Mouse (Mus musculus): ENCODE measurements around the gene Akap10. TPM values are rescaled to one million over a fixed set of nuclear protein-coding genes. Genes with fewer than 3 reads are reported as not detected.

Gene Akap10
- polyA plus RNA-seq, 1 experiment from 2014 or later = 13.6 TPM

GRCm38 (mm10) chr11:61919702-61920101, 10.3 kb downstream of the Akap10 start:
- H3K4me1 ChIP-seq (replicated peaks) = no peaks in the 10 kb centered on the region
- 95% methylated on average over 3 of the region's 3 CpGs for WGBS
- H3K4me3 ChIP-seq = no peak overlapping the region
- H3K9me3 ChIP-seq = no peaks in the 10 kb centered on the region
- DNase-seq (ENCODE audit: low spot score) = no peak
- H3K27ac ChIP-seq = no peak overlapping the region
- H3K36me3 ChIP-seq = peaks cover 51% of the 10 kb centered on the region
- no peaks in the 10 kb centered on the region for H3K27me3 ChIP-seq (ENCODE audit: insufficient read depth, poor library complexity, severe bottlenecking)

GRCm38 (mm10) chr11:61908315-61908714, 21.7 kb downstream of the Akap10 start:
- no peak overlapping the region for H3K4me3 ChIP-seq
- peaks cover 94% of the 10 kb centered on the region for H3K36me3 ChIP-seq
- no peak overlapping the region for H3K27ac ChIP-seq
- no peak for DNase-seq (ENCODE audit: low spot score)
- H3K27me3 ChIP-seq (ENCODE audit: insufficient read depth, poor library complexity, severe bottlenecking) = no peaks in the 10 kb centered on the region
- H3K9me3 ChIP-seq = no peaks in the 10 kb centered on the region
- no peaks in the 10 kb centered on the region for H3K4me1 ChIP-seq (replicated peaks)

- Histone ChIP-seq H3K27ac (no peak overlapping the region), H3K36me3 (peaks cover 85% of the 10 kb centered on the region), H3K4me3 (no peak overlapping the region), H3K9me3 (no peaks in the 10 kb centered on the region), H3K27me3 (ENCODE audit: insufficient read depth, poor library complexity, severe bottlenecking) (no peaks in the 10 kb centered on the region), H3K4me1 (replicated peaks) (no peaks in the 10 kb centered on the region)
- no peak for DNase-seq (ENCODE audit: low spot score)
- 84% methylated on average over 5 of the region's 5 CpGs for WGBS
Observed at GRCm38 (mm10) chr11:61882183-61882582, 47.9 kb downstream of the Akap10 start.

- Histone ChIP-seq H3K27ac (no peak overlapping the region), H3K4me1 (replicated peaks) (no peaks in the 10 kb centered on the region), H3K4me3 (no peak overlapping the region), H3K9me3 (no peaks in the 10 kb centered on the region), H3K36me3 (peaks cover 89% of the 10 kb centered on the region), H3K27me3 (ENCODE audit: insufficient read depth, poor library complexity, severe bottlenecking) (no peaks in the 10 kb centered on the region)
- DNase-seq (ENCODE audit: low spot score) = no peak
Observed at GRCm38 (mm10) chr11:61879921-61880320, 50.1 kb downstream of the Akap10 start.

GRCm38 (mm10) chr11:61871881-61872280, 58.2 kb downstream of the Akap10 start:
- Histone ChIP-seq H3K36me3 (peaks cover 88% of the 10 kb centered on the region), H3K9me3 (no peaks in the 10 kb centered on the region), H3K4me1 (replicated peaks) (no peaks in the 10 kb centered on the region), H3K4me3 (no peak overlapping the region), H3K27ac (no peak overlapping the region), H3K27me3 (ENCODE audit: insufficient read depth, poor library complexity, severe bottlenecking) (no peaks in the 10 kb centered on the region)
- 94% methylated on average over 5 of the region's 5 CpGs for WGBS
- DNase-seq (ENCODE audit: low spot score) = no peak

GRCm38 (mm10) chr11:61866856-61867255, 63.2 kb downstream of the Akap10 start:
- H3K4me3 ChIP-seq = no peak overlapping the region
- H3K4me1 ChIP-seq (replicated peaks) = no peaks in the 10 kb centered on the region
- peaks cover 39% of the 10 kb centered on the region for H3K36me3 ChIP-seq
- no peak for DNase-seq (ENCODE audit: low spot score)
- no peaks in the 10 kb centered on the region for H3K27me3 ChIP-seq (ENCODE audit: insufficient read depth, poor library complexity, severe bottlenecking)
- no peak overlapping the region for H3K27ac ChIP-seq
- H3K9me3 ChIP-seq = no peaks in the 10 kb centered on the region

GRCm38 (mm10) chr11:61861781-61862547, 68.1 kb downstream of the Akap10 start:
- Histone ChIP-seq H3K27me3 (ENCODE audit: insufficient read depth, poor library complexity, severe bottlenecking) (no peaks in the 10 kb centered on the region), H3K27ac (no peak overlapping the region), H3K4me1 (replicated peaks) (no peaks in the 10 kb centered on the region), H3K4me3 (no peak overlapping the region), H3K9me3 (no peaks in the 10 kb centered on the region), H3K36me3 (no peaks in the 10 kb centered on the region)
- DNase-seq (ENCODE audit: low spot score) = no peak
- WGBS = 84% methylated on average over 6 of the region's 6 CpGs

GRCm38 (mm10) chr11:61859316-61859715, 70.7 kb downstream of the Akap10 start:
- 81% methylated on average over 1 of the region's 1 CpGs for WGBS
- no peaks in the 10 kb centered on the region for H3K27me3 ChIP-seq (ENCODE audit: insufficient read depth, poor library complexity, severe bottlenecking)

GRCm38 (mm10) chr11:61855539-61855938, 74.5 kb downstream of the Akap10 start:
- 51% methylated on average over 6 of the region's 6 CpGs for WGBS
- DNase-seq (ENCODE audit: low spot score) = no peak
- H3K27ac ChIP-seq = peak overlapping the region; percentile 97
- no peaks in the 10 kb centered on the region for H3K27me3 ChIP-seq (ENCODE audit: insufficient read depth, poor library complexity, severe bottlenecking)
- H3K4me1 ChIP-seq (replicated peaks) = peaks cover 28% of the 10 kb centered on the region
- H3K36me3 ChIP-seq = peaks cover 2% of the 10 kb centered on the region; the same call in 1 of the 2 replicates
- no peaks in the 10 kb centered on the region for H3K9me3 ChIP-seq
- H3K4me3 ChIP-seq = peak overlapping the region; percentile 95

More at GRCm38 (mm10) chr11:61859316-61859715, 70.7 kb downstream of the Akap10 start:
- no peaks in the 10 kb centered on the region for H3K9me3 ChIP-seq
- DNase-seq (ENCODE audit: low spot score) = no peak
- H3K27ac ChIP-seq = no peak overlapping the region
- 0 out of 2 replicates have a peak, but pooled peaks cover 12% of the 10 kb centered on the region for H3K4me1 ChIP-seq (replicated peaks)
- no peak overlapping the region for H3K4me3 ChIP-seq
- no peaks in the 10 kb centered on the region for H3K36me3 ChIP-seq

GRCm38 (mm10) chr11:61854988-61855411, 75.1 kb downstream of the Akap10 start, which contains the start of gene Ulk2:
Ulk2 (minus strand) TSS chr11:61855073.
- no peaks in the 10 kb centered on the region for H3K9me3 ChIP-seq
- WGBS = under 1% methylated on average over 58 of the region's 58 CpGs

GRCm38 (mm10) chr11:61854211-61854987, 75.7 kb downstream of the Akap10 start:
- H3K27me3 ChIP-seq (ENCODE audit: insufficient read depth, poor library complexity, severe bottlenecking) = no peaks in the 10 kb centered on the region
- H3K36me3 ChIP-seq = peaks cover 3% of the 10 kb centered on the region; the same call in 1 of the 2 replicates
- under 1% methylated on average over 87 of the region's 87 CpGs for WGBS
- H3K4me3 ChIP-seq = peak overlapping the region; percentile 95
- H3K4me1 ChIP-seq (replicated peaks) = peaks cover 28% of the 10 kb centered on the region
- H3K27ac ChIP-seq = peak overlapping the region; percentile 97
- H3K9me3 ChIP-seq = no peaks in the 10 kb centered on the region
- peak; percentile 86 for DNase-seq (ENCODE audit: low spot score)

More at GRCm38 (mm10) chr11:61854988-61855411, 75.1 kb downstream of the Akap10 start, which contains the start of gene Ulk2:
- H3K27ac ChIP-seq = peak within 1 kb of the TSS; percentile 97
- peaks cover 28% of the 10 kb centered on the region for H3K4me1 ChIP-seq (replicated peaks)
- H3K4me3 ChIP-seq = peak within 1 kb of the TSS; percentile 95
- peaks cover 3% of the 10 kb centered on the region; the same call in 1 of the 2 replicates for H3K36me3 ChIP-seq
- H3K27me3 ChIP-seq (ENCODE audit: insufficient read depth, poor library complexity, severe bottlenecking) = no peaks in the 10 kb centered on the region
- DNase-seq (ENCODE audit: low spot score) = peak; percentile 89

- peak overlapping the region; percentile 97 for H3K27ac ChIP-seq
- 13% methylated on average over 5 of the region's 5 CpGs for WGBS
Observed at GRCm38 (mm10) chr11:61853659-61854058, 76.4 kb downstream of the Akap10 start.

GRCm38 (mm10) chr11:61852916-61853315, 77.1 kb downstream of the Akap10 start:
- peaks cover 28% of the 10 kb centered on the region for H3K4me1 ChIP-seq (replicated peaks)
- H3K27ac ChIP-seq = no peak overlapping the region
- no peaks in the 10 kb centered on the region for H3K27me3 ChIP-seq (ENCODE audit: insufficient read depth, poor library complexity, severe bottlenecking)
- H3K4me3 ChIP-seq = no peak overlapping the region; the same call in 1 of the 2 replicates
- H3K9me3 ChIP-seq = no peaks in the 10 kb centered on the region
- no peak for DNase-seq (ENCODE audit: low spot score)
- peaks cover 3% of the 10 kb centered on the region; the same call in 1 of the 2 replicates for H3K36me3 ChIP-seq

More at GRCm38 (mm10) chr11:61853659-61854058, 76.4 kb downstream of the Akap10 start:
- DNase-seq (ENCODE audit: low spot score) = no peak
- peaks cover 3% of the 10 kb centered on the region; the same call in 1 of the 2 replicates for H3K36me3 ChIP-seq
- no peaks in the 10 kb centered on the region for H3K9me3 ChIP-seq
- peak overlapping the region; percentile 95 for H3K4me3 ChIP-seq
- H3K27me3 ChIP-seq (ENCODE audit: insufficient read depth, poor library complexity, severe bottlenecking) = no peaks in the 10 kb centered on the region
- peaks cover 28% of the 10 kb centered on the region for H3K4me1 ChIP-seq (replicated peaks)

All from hindbrain, embryonic 10.5 days (tissue).